Mouse (Mus musculus) midbrain, embryonic 12.5 days (tissue): ENCODE results near the gene Kbtbd13. TPM values are rescaled to one million over a fixed set of nuclear protein-coding genes. Genes with fewer than 3 reads are reported as not detected.

Experiments used
- ATAC-seq: fragments of 200-750 bp; cut with Nextera tagmentation; 2 replicates; pipeline ENCODE4 v1.8.0; 2017; ENCODE audit warnings: low read depth, moderate TSS enrichment, moderate library complexity; ENCODE audit not compliant: low FRiP score
- H3K27ac ChIP-seq: fragments of 300-500 bp; sonication (generic); replicated peaks from 2 replicates; pipeline ENCODE4 v1.5.1; 2016; ENCODE audit warnings: mild to moderate bottlenecking
- H3K27me3 ChIP-seq: fragments of 300-500 bp; sonication (generic); 2 replicates; pipeline ENCODE4 v1.6.1; 2016; ENCODE audit warnings: mild to moderate bottlenecking
- H3K36me3 ChIP-seq: fragments of 300-500 bp; sonication (generic); 2 replicates; pipeline ENCODE4 v1.6.1; 2016
- H3K4me1 ChIP-seq: fragments of 300-500 bp; sonication (generic); 2 replicates; pipeline ENCODE4 v1.6.1; 2016
- H3K4me2 ChIP-seq: fragments of 300-500 bp; sonication (generic); replicated peaks from 2 replicates; pipeline ENCODE4 v1.6.1; 2016; ENCODE audit warnings: mild to moderate bottlenecking, moderate library complexity
- H3K4me3 ChIP-seq: fragments of 300-500 bp; sonication (generic); 2 replicates; pipeline ENCODE4 v1.5.1; 2016; ENCODE audit warnings: mild to moderate bottlenecking
- H3K9ac ChIP-seq: fragments of 300-500 bp; sonication (generic); replicated peaks from 2 replicates; pipeline ENCODE4 v1.6.1; 2016; ENCODE audit warnings: mild to moderate bottlenecking, moderate library complexity
- H3K9me3 ChIP-seq: fragments of 300-500 bp; sonication (generic); 2 replicates; pipeline ENCODE4 v1.6.1; 2016; ENCODE audit warnings: mild to moderate bottlenecking
- WGBS: fragments of 180-500 bp; shearing (Covaris S2); methylation state at CpG from one replicate; pipeline ENCODE4 v1.1.7; 2016; 5-methylcytosine and 5-hydroxymethylcytosine counted together
- polyA plus RNA-seq: library from polyadenylated mRNA; unstranded; fragments of >200 nt; fragmentation: Nextera tagmentation; extraction: Ambion mirVana; gene quantifications from 2 replicates; pipeline ENCODE4 v1.2.1, GENCODE M21; 2016

The Kbtbd13 gene
- polyA plus RNA-seq, 1 experiment from 2014 or later = 0.45 TPM

DNA sequence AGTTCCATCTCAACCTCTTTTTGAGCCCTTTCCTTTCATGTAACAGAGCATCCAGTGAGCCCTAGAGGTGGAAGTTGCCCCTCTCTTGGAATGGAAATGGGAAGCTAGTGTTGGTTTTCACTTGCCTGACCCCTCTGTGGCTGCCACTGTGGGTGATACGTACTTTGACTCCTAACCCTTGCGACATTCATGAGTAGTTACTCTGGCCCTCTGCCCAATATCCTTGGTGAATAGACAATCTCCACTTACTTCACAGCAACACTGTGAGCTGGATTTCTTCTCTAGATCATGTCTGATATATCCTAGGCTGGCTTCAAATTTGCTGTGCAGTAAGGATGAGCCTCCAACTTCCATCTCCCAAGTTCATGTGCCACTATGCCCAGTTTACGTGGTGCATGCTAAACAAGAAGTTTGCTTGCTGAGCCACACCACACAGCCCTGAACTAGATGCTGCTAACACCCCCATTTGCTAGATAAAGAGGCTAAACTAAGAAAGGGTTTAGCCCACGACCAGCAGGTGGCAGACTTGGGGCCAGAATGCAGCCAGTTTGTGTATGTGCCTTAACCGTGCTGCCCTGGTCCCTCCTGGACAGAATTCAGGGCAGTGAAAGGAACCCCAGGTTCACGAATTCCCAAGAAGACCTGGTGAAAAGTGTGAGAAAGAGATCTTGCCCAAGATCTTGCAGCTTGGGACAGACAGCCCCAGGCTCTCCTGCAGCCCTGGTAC is 1.3 kb upstream of the Kbtbd13 start:
- H3K4me3 ChIP-seq = no peak overlapping the region
- WGBS = 28% methylated on average over 6 of the region's 6 CpGs
- no peak overlapping the region for H3K27ac ChIP-seq
- peaks cover 8% of the 10 kb centered on the region for H3K4me1 ChIP-seq
- no peak overlapping the region for H3K9ac ChIP-seq
- H3K9me3 ChIP-seq = no peaks in the 10 kb centered on the region
- no peak overlapping the region for H3K4me2 ChIP-seq
- no peak for ATAC-seq
- no peaks in the 10 kb centered on the region for H3K36me3 ChIP-seq
- H3K27me3 ChIP-seq = peaks cover 50% of the 10 kb centered on the region

- H3K36me3 ChIP-seq = no peaks in the 10 kb centered on the region
- peaks cover 14% of the 10 kb centered on the region for H3K4me1 ChIP-seq
- WGBS = 19% methylated on average over 95 of the region's 96 CpGs
- H3K27ac ChIP-seq = no peak overlapping the region
- H3K9ac ChIP-seq = no peak overlapping the region
- H3K27me3 ChIP-seq = peaks cover 55% of the 10 kb centered on the region
- H3K9me3 ChIP-seq = no peaks in the 10 kb centered on the region
- H3K4me2 ChIP-seq = peak overlapping the region; percentile 46
- ATAC-seq = no peak
- H3K4me3 ChIP-seq = peak overlapping the region; percentile 42
These were observed 470 bp downstream of the Kbtbd13 start for GRCm38 (mm10) chr9:65390752-65391612.

DNA sequence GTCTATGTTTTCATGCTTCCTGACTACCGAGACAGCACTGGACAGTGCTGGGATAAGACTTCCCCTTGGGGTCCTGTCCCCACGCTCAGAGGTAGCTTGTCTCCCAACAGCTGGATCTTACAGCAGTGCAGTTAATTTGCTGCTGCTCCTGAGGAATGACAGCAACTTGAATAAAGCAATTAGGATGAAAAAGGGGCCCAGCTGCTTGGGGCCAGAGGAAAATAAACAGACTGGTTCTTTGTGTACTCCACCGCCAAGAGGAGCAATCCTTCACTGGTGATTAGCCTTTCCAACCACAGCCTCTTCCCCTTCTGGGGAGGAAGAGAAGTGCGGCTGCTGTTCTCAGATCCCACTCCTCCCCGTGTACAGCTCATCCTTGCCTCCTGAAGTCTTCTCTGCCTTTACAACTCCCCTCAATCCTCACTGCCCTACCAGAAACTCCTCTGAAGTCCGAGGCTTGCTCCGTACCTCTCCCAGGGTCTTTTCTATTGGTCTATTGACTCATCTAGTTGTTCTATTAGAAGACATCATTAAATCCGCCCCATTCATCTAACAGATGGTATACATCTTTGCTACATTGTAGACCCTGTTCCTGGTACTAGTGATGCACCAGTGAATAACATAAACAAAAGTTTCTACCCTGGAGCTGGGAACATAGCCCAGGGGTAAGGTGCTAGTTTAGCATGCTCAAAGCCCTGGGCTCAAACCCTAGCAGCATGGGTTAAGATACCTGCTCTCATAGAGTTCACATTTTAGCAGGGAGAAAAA is 4.9 kb downstream of the Kbtbd13 start:
- Histone ChIP-seq H3K9me3 (no peaks in the 10 kb centered on the region), H3K4me3 (no peak overlapping the region), H3K4me1 (peaks cover 14% of the 10 kb centered on the region), H3K27ac (no peak overlapping the region), H3K9ac (no peak overlapping the region), H3K36me3 (no peaks in the 10 kb centered on the region), H3K27me3 (peaks cover 33% of the 10 kb centered on the region), H3K4me2 (no peak overlapping the region)
- 39% methylated on average over 8 of the region's 8 CpGs for WGBS
- ATAC-seq = no peak

- ATAC-seq = no peak
- Histone ChIP-seq H3K9ac (no peak overlapping the region), H3K36me3 (no peaks in the 10 kb centered on the region), H3K4me2 (no peak overlapping the region), H3K4me3 (no peak overlapping the region), H3K27ac (no peak overlapping the region), H3K9me3 (no peaks in the 10 kb centered on the region), H3K4me1 (peaks cover 6% of the 10 kb centered on the region; the same call in 1 of the 2 replicates), H3K27me3 (peaks cover 10% of the 10 kb centered on the region)
- WGBS = 73% methylated on average over 3 of the region's 3 CpGs
These were observed 7.2 kb downstream of the Kbtbd13 start for GRCm38 (mm10) chr9:65384276-65384675.

DNA sequence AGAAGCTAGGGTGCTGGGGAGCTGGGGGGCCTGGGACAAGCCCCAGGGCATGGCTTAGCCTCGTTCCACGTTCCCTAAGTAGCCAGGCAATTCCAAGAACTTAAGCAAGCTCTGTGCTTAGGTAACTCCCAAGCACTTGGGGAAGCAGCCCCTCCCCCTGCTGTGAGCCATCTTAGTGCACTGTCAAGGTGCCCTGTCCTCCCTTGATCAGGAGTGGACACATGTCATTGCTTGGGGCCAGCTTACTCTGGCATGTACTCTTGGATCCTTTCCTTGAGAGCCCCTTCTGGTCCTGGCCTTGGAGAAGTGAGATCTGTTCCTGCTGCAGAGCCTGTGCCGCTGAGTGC is 8.7 kb downstream of the Kbtbd13 start:
- no peaks in the 10 kb centered on the region for H3K36me3 ChIP-seq
- ATAC-seq = no peak
- H3K9ac ChIP-seq = no peak overlapping the region
- H3K4me1 ChIP-seq = peaks cover 6% of the 10 kb centered on the region; the same call in 1 of the 2 replicates
- no peaks in the 10 kb centered on the region for H3K9me3 ChIP-seq
- no peak overlapping the region for H3K4me3 ChIP-seq
- H3K27me3 ChIP-seq = peaks cover 4% of the 10 kb centered on the region; the same call in 1 of the 2 replicates
- no peak overlapping the region for H3K4me2 ChIP-seq
- WGBS = 62% methylated on average over 3 of the region's 3 CpGs
- no peak overlapping the region for H3K27ac ChIP-seq

- peaks cover 6% of the 10 kb centered on the region; the same call in 1 of the 2 replicates for H3K4me1 ChIP-seq
- no peaks in the 10 kb centered on the region for H3K9me3 ChIP-seq
- 72% methylated on average over 6 of the region's 6 CpGs for WGBS
- H3K27ac ChIP-seq = no peak overlapping the region
- H3K4me3 ChIP-seq = no peak overlapping the region
- 0 out of 2 replicates have a peak, but pooled peaks cover under 1% of the 10 kb centered on the region for H3K27me3 ChIP-seq
- no peak overlapping the region for H3K4me2 ChIP-seq
- H3K36me3 ChIP-seq = no peaks in the 10 kb centered on the region
- no peak for ATAC-seq
- H3K9ac ChIP-seq = no peak overlapping the region
These were observed 9.3 kb downstream of the Kbtbd13 start for GRCm38 (mm10) chr9:65382031-65382750.

DNA sequence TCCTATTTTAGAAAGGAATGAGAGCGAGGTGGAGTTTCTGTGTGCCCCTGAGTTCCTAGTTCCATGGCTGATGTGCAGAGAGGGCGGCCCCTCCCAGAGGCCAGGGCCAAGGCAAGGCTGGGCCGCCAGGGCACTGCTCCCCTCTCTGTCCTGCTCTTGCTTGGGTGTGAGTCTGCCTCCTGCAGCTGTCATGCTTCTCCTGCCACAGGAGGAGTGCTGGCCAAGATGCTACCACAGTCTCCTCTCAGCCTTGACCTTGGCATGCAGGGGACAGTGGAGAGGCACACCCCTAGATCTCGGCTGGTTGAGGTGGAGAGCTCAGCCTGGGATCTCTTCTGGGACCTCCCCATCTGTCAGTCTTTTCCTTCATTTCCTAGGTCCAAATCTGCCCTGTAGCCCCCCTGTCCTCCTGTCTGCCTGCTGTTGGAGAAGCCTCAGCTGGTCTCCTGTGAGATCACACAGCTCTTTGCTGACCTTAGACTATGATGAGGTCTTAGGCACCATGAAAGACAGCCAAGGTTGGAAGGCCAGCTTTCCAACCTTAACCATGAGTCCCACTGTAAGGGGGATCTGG is 10.3 kb downstream of the Kbtbd13 start:
- H3K27ac ChIP-seq = no peak overlapping the region
- no peak for ATAC-seq
- H3K4me3 ChIP-seq = no peak overlapping the region
- H3K9ac ChIP-seq = no peak overlapping the region
- no peak overlapping the region for H3K4me2 ChIP-seq
- no peaks in the 10 kb centered on the region for H3K27me3 ChIP-seq
- no peaks in the 10 kb centered on the region for H3K4me1 ChIP-seq
- H3K36me3 ChIP-seq = peaks cover 8% of the 10 kb centered on the region; the same call in 1 of the 2 replicates
- WGBS = 77% methylated on average over 4 of the region's 4 CpGs
- no peaks in the 10 kb centered on the region for H3K9me3 ChIP-seq

DNA sequence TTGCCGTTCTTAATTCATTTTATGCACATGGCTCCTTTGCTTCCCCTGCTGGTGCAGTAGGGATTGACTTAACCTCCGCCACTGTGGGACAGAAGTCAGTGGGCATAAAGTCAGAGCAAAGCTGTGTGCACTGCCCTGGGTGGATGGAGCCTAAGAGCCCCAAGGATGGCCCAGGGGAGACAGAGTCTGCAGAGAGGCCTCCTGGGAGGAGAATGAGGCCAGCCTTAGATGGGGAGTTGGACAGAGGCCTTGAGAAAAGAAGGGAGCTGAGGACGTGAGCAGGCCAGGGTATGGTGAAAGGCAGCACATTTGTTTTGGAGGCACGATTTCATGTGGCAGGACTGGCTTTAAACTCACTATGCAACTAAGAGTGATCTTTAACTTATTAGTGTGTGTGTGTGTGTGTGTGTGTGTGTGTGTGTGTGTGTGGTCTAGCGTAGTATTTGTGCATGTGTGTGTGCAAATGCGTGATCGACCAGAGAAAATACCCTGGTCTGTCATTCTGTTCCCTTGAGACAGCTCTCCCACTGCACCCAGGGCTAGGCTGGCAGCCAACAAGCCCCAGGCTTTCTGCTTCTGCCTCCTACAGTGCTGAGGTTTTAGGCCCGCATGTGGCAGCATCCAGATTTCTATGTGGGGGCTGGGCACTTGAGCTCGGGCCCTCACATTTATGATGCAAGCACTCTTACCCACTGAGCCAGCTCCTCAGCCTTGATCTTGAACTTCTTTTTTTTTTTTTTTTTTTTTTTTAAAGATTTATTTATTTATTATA is 16.1 kb downstream of the Kbtbd13 start:
- no peak overlapping the region for H3K4me2 ChIP-seq
- no peak overlapping the region for H3K9ac ChIP-seq
- ATAC-seq = no peak
- no peak overlapping the region for H3K4me3 ChIP-seq
- no peaks in the 10 kb centered on the region for H3K4me1 ChIP-seq
- no peaks in the 10 kb centered on the region for H3K27me3 ChIP-seq
- H3K9me3 ChIP-seq = no peaks in the 10 kb centered on the region
- H3K27ac ChIP-seq = no peak overlapping the region
- 89% methylated on average over 9 of the region's 9 CpGs for WGBS
- peaks cover 9% of the 10 kb centered on the region; the same call in 1 of the 2 replicates for H3K36me3 ChIP-seq

- WGBS = 85% methylated on average over 5 of the region's 5 CpGs
- peaks cover 9% of the 10 kb centered on the region; the same call in 1 of the 2 replicates for H3K36me3 ChIP-seq
These were observed 16.8 kb downstream of the Kbtbd13 start for GRCm38 (mm10) chr9:65374468-65375162.

DNA sequence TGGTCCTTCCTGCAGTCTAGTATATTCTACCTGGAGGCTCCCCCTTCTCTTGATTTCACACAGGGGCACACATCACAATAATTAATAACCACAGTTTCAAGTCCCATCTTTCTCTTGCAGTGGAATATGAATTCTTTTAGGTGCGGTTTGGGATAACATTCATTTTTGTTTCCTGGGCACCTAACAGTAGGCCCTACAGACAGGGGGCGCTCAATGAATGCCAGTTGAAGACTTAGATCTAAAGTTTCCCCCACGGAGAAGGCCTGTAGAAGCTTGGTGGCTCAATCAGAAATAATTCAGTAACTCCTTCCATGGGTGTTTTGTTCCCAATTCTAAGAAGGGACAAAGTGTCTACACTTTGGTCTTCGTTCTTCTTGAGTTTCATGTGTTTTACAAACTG is 19.0 kb downstream of the Kbtbd13 start:
- no peak overlapping the region for H3K27ac ChIP-seq
- no peak overlapping the region for H3K9ac ChIP-seq
- H3K36me3 ChIP-seq = peaks cover 13% of the 10 kb centered on the region
- WGBS = 79% methylated on average over 4 of the region's 4 CpGs
- no peaks in the 10 kb centered on the region for H3K27me3 ChIP-seq
- H3K4me1 ChIP-seq = no peaks in the 10 kb centered on the region
- H3K9me3 ChIP-seq = no peaks in the 10 kb centered on the region
- no peak overlapping the region for H3K4me3 ChIP-seq
- ATAC-seq = no peak
- no peak overlapping the region for H3K4me2 ChIP-seq

More at GRCm38 (mm10) chr9:65374468-65375162, 16.8 kb downstream of the Kbtbd13 start:
- H3K4me3 ChIP-seq = no peak overlapping the region
- H3K27me3 ChIP-seq = no peaks in the 10 kb centered on the region
- H3K4me2 ChIP-seq = no peak overlapping the region
- no peaks in the 10 kb centered on the region for H3K4me1 ChIP-seq
- no peak overlapping the region for H3K27ac ChIP-seq
- no peak overlapping the region for H3K9ac ChIP-seq
- ATAC-seq = no peak
- H3K9me3 ChIP-seq = no peaks in the 10 kb centered on the region
